Mouse (Mus musculus): ENCODE data around the gene Wnt2b.

Wnt2b gene

DNA sequence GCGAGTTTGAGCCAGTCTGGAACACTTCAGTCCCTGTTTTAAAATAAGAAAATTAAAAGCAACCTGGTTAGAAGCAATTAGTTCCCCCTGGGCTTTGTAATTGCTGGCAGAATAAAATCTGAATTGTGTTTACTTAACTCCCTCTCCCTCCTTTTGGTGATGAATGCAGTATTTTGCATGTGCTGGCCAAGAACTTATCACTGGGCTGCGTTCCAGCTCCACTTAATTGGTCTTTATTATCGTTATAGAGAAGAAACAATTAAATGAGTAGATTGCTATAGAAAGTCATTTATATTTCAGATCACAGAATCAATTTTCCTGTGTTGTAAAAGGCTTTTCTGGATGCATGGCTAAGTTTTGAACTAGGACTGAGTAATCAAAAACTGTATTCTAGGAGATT, 65.6 kb downstream of the Wnt2b start:
- DNase-seq (ENCODE audit: low read depth): no peak
